Mouse (Mus musculus) bone marrow macrophage, adult 2 months (primary cell): ENCODE measurements around the gene Zfp775.

ENCODE experiments used
- CTCF ChIP-seq: IDR thresholded peaks from 2 replicates; pipeline ENCODE4 v1.5.1; 2012; ENCODE audit warnings: low read depth, mild to moderate bottlenecking, low read length, moderate library complexity
- POLR2A ChIP-seq: IDR thresholded peaks from 2 replicates; pipeline ENCODE4 v1.6.1; 2012; ENCODE audit warnings: mild to moderate bottlenecking, low read depth, low read length, borderline replicate concordance

GRCm38 (mm10) chr6:48668022-48668421 lies 66.2 kb downstream of the Zfp775 start:
- TF ChIP-seq POLR2A (no peak), CTCF (no peak)
